Mouse (Mus musculus) midbrain, embryonic 11.5 days (tissue): ENCODE measurements around the gene Tirap. TPM values are rescaled to one million over a fixed set of nuclear protein-coding genes. Genes with fewer than 3 reads are reported as not detected.

Experiments
- ATAC-seq: fragments of 200-750 bp; cut with Nextera tagmentation; 2 replicates; pipeline ENCODE4 v1.8.0; 2017; ENCODE audit warnings: moderate TSS enrichment, moderate library complexity; ENCODE audit not compliant: low FRiP score
- DNase-seq: peaks from one replicate; pipeline ENCODE4 v3.0.0; 2015; ENCODE audit warnings: low spot score; ENCODE audit errors: missing footprints
- H3K27ac ChIP-seq: fragments of 300-500 bp; sonication (generic); 2 replicates; pipeline ENCODE4 v1.5.1; 2014; ENCODE audit warnings: low read depth, low read length
- H3K27me3 ChIP-seq: fragments of 300-500 bp; sonication (generic); 2 replicates; pipeline ENCODE4 v1.6.1; 2014; ENCODE audit warnings: mild to moderate bottlenecking, low read length, moderate library complexity, mixed read lengths; ENCODE audit not compliant: control insufficient read depth, insufficient read depth
- H3K36me3 ChIP-seq: fragments of 300-500 bp; sonication (generic); 2 replicates; pipeline ENCODE4 v1.6.1; 2014; ENCODE audit warnings: mild to moderate bottlenecking, low read length, moderate library complexity, mixed read lengths; ENCODE audit not compliant: control insufficient read depth, insufficient read depth
- H3K4me1 ChIP-seq: fragments of 300-500 bp; sonication (generic); 2 replicates; pipeline ENCODE4 v1.6.1; 2014; ENCODE audit warnings: low read length; ENCODE audit not compliant: control insufficient read depth, insufficient read depth
- H3K4me2 ChIP-seq: fragments of 300-500 bp; sonication (generic); 2 replicates; pipeline ENCODE4 v1.6.1; 2014; ENCODE audit warnings: mild to moderate bottlenecking, moderate library complexity
- H3K4me3 ChIP-seq: fragments of 300-500 bp; sonication (generic); 2 replicates; pipeline ENCODE4 v1.5.1; 2014; ENCODE audit warnings: low read depth, low read length
- H3K9ac ChIP-seq: fragments of 300-500 bp; sonication (generic); 2 replicates; pipeline ENCODE4 v1.6.1; 2014; ENCODE audit warnings: low read length
- H3K9me3 ChIP-seq: fragments of 300-500 bp; sonication (generic); 2 replicates; pipeline ENCODE4 v1.6.1; 2016; ENCODE audit warnings: low read length; ENCODE audit not compliant: control insufficient read depth
- whole genome bisulfite sequencing: fragments of 180-500 bp; shearing (Covaris S2); extraction: QIAGEN DNeasy Blood & Tissue Kit; methylation state at CpG from one replicate; pipeline ENCODE4 v1.1.7; 2014; 5-methylcytosine and 5-hydroxymethylcytosine counted together
- polyA plus RNA-seq: library from polyadenylated mRNA; unstranded; fragments of >200 nt; fragmentation: Nextera tagmentation; extraction: Ambion mirVana; gene quantifications from 2 replicates; pipeline ENCODE4 v1.2.1, GENCODE M21; 2014

The Tirap gene
- 14.1 and 14.6 TPM in 2 replicates for polyA plus RNA-seq

- Histone ChIP-seq H3K36me3 (no peaks in the 10 kb centered on the region; the same call in 1 of the 2 replicates), H3K4me2 (peak within 1 kb of the TSS; percentile 83), H3K9me3 (no peaks in the 10 kb centered on the region), H3K27me3 (no peaks in the 10 kb centered on the region), H3K27ac (no peak within 1 kb of the TSS; the same call in 1 of the 2 replicates), H3K4me3 (peak within 1 kb of the TSS; percentile 71), H3K9ac (peak within 1 kb of the TSS; percentile 88), H3K4me1 (peaks cover 7% of the 10 kb centered on the region; the same call in 1 of the 2 replicates)
- WGBS = under 1% methylated on average over 44 of the region's 44 CpGs
- peak; percentile 99 for DNase-seq
- ATAC-seq = peak; percentile 95
These were observed at the start of gene Tirap, which contains the start of gene Srpr for GRCm38 (mm10) chr9:35199772-35200471. Tirap (minus strand) TSS chr9:35200291. Srpr (plus strand) TSS chr9:35200175.

GRCm38 (mm10) chr9:35249476-35249875, 49.4 kb upstream of the Tirap start:
- Histone ChIP-seq H3K4me1 (no peaks in the 10 kb centered on the region), H3K9ac (no peak overlapping the region), H3K27me3 (no peaks in the 10 kb centered on the region), H3K27ac (no peak overlapping the region), H3K9me3 (no peaks in the 10 kb centered on the region), H3K4me2 (no peak overlapping the region), H3K4me3 (no peak overlapping the region), H3K36me3 (no peaks in the 10 kb centered on the region)
- ATAC-seq = no peak
- DNase-seq = no peak

GRCm38 (mm10) chr9:35247405-35247804, 47.3 kb upstream of the Tirap start:
- no peak overlapping the region for H3K4me2 ChIP-seq
- no peaks in the 10 kb centered on the region for H3K27me3 ChIP-seq
- H3K36me3 ChIP-seq = no peaks in the 10 kb centered on the region
- no peaks in the 10 kb centered on the region for H3K9me3 ChIP-seq
- 95% methylated on average over 2 of the region's 2 CpGs for WGBS
- no peak overlapping the region for H3K27ac ChIP-seq
- H3K4me1 ChIP-seq = no peaks in the 10 kb centered on the region
- ATAC-seq (no peak), DNase-seq (peak; percentile 72)
- H3K4me3 ChIP-seq = no peak overlapping the region
- no peak overlapping the region for H3K9ac ChIP-seq

GRCm38 (mm10) chr9:35239734-35240133, 39.6 kb upstream of the Tirap start:
- Histone ChIP-seq H3K4me3 (no peak overlapping the region), H3K4me2 (no peak overlapping the region), H3K36me3 (no peaks in the 10 kb centered on the region), H3K27ac (no peak overlapping the region), H3K4me1 (no peaks in the 10 kb centered on the region), H3K9ac (no peak overlapping the region), H3K9me3 (no peaks in the 10 kb centered on the region), H3K27me3 (no peaks in the 10 kb centered on the region)
- WGBS = 77% methylated on average over 1 of the region's 1 CpGs
- DNase-seq (peak; percentile 47), ATAC-seq (no peak)

GRCm38 (mm10) chr9:35238915-35239571, 39.0 kb upstream of the Tirap start:
- WGBS = 84% methylated on average over 6 of the region's 6 CpGs
- ATAC-seq (no peak), DNase-seq (peak; percentile 10)
- Histone ChIP-seq H3K27ac (no peak overlapping the region), H3K27me3 (no peaks in the 10 kb centered on the region), H3K4me3 (no peak overlapping the region), H3K4me1 (no peaks in the 10 kb centered on the region), H3K9ac (no peak overlapping the region), H3K36me3 (no peaks in the 10 kb centered on the region), H3K9me3 (no peaks in the 10 kb centered on the region), H3K4me2 (no peak overlapping the region)

GRCm38 (mm10) chr9:35238371-35238770, 38.3 kb upstream of the Tirap start:
- Histone ChIP-seq H3K4me1 (no peaks in the 10 kb centered on the region), H3K27me3 (no peaks in the 10 kb centered on the region), H3K36me3 (no peaks in the 10 kb centered on the region), H3K9me3 (no peaks in the 10 kb centered on the region), H3K9ac (no peak overlapping the region), H3K4me3 (no peak overlapping the region), H3K4me2 (no peak overlapping the region), H3K27ac (no peak overlapping the region)
- no peak for ATAC-seq
- DNase-seq = peak; percentile 80
- 91% methylated on average over 1 of the region's 1 CpGs for WGBS

- Histone ChIP-seq H3K27ac (no peak overlapping the region), H3K4me1 (no peaks in the 10 kb centered on the region), H3K27me3 (no peaks in the 10 kb centered on the region), H3K9ac (no peak overlapping the region), H3K36me3 (no peaks in the 10 kb centered on the region), H3K9me3 (no peaks in the 10 kb centered on the region), H3K4me3 (no peak overlapping the region), H3K4me2 (no peak overlapping the region)
- WGBS = 57% methylated on average over 3 of the region's 3 CpGs
- DNase-seq = no peak
- ATAC-seq = no peak
These were observed 35.9 kb upstream of the Tirap start for GRCm38 (mm10) chr9:35235996-35236395.

GRCm38 (mm10) chr9:35228671-35229070, 28.6 kb upstream of the Tirap start:
- H3K4me1 ChIP-seq = no peaks in the 10 kb centered on the region
- H3K27ac ChIP-seq = no peak overlapping the region
- WGBS = 92% methylated on average over 3 of the region's 3 CpGs
- DNase-seq (no peak), ATAC-seq (no peak)
- no peak overlapping the region for H3K9ac ChIP-seq
- no peaks in the 10 kb centered on the region for H3K36me3 ChIP-seq
- no peak overlapping the region for H3K4me3 ChIP-seq
- H3K9me3 ChIP-seq = no peaks in the 10 kb centered on the region
- no peaks in the 10 kb centered on the region for H3K27me3 ChIP-seq
- H3K4me2 ChIP-seq = no peak overlapping the region

GRCm38 (mm10) chr9:35223466-35223865, 23.4 kb upstream of the Tirap start:
- H3K4me3 ChIP-seq = no peak overlapping the region
- H3K9ac ChIP-seq = no peak overlapping the region
- no peak overlapping the region for H3K27ac ChIP-seq
- no peaks in the 10 kb centered on the region for H3K27me3 ChIP-seq
- no peak overlapping the region for H3K4me2 ChIP-seq
- 95% methylated on average over 3 of the region's 3 CpGs for WGBS
- H3K36me3 ChIP-seq = peaks cover 3% of the 10 kb centered on the region; the same call in 1 of the 2 replicates
- DNase-seq = peak; percentile 69
- no peaks in the 10 kb centered on the region for H3K4me1 ChIP-seq
- no peak for ATAC-seq
- H3K9me3 ChIP-seq = no peaks in the 10 kb centered on the region
